Mouse (Mus musculus): ENCODE measurements around the gene Arhgap24. TPM values are rescaled to one million over a fixed set of nuclear protein-coding genes. Genes with fewer than 3 reads are reported as not detected.

The Arhgap24 gene
- polyA plus RNA-seq, 1 experiment from 2014 or later: 51.1 TPM

- Histone ChIP-seq H3K4me2 (replicated peaks; ENCODE audit: low read depth, low read length) (no peak overlapping the region), H3K4me1 (ENCODE audit: control insufficient read depth, insufficient read depth, low read length) (0 out of 2 replicates have a peak, but pooled peaks cover 3% of the 10 kb centered on the region), H3K36me3 (ENCODE audit: control insufficient read depth, insufficient read depth, low read length) (no peaks in the 10 kb centered on the region), H3K9me3 (ENCODE audit: control insufficient read depth, low read length) (no peaks in the 10 kb centered on the region), H3K4me3 (ENCODE audit: low read length) (no peak overlapping the region), H3K27me3 (ENCODE audit: control insufficient read depth, insufficient read depth, low read length) (no peaks in the 10 kb centered on the region), H3K27ac (ENCODE audit: low read depth, low read length) (no peak overlapping the region), H3K9ac (ENCODE audit: low read depth, low read length) (no peak overlapping the region)
- WGBS: 85% methylated on average over 3 of the region's 3 CpGs
- no peak for ATAC-seq (ENCODE audit: low FRiP score, low TSS enrichment)
These were observed 142.7 kb downstream of the Arhgap24 start for GRCm38 (mm10) chr5:102623807-102624435.

- ATAC-seq (ENCODE audit: low FRiP score, low TSS enrichment): no peak
- Histone ChIP-seq H3K9ac (ENCODE audit: low read depth, low read length) (no peak overlapping the region), H3K9me3 (ENCODE audit: control insufficient read depth, low read length) (no peaks in the 10 kb centered on the region), H3K4me3 (ENCODE audit: low read length) (no peak overlapping the region), H3K4me1 (ENCODE audit: control insufficient read depth, insufficient read depth, low read length) (0 out of 2 replicates have a peak, but pooled peaks cover 3% of the 10 kb centered on the region), H3K27ac (ENCODE audit: low read depth, low read length) (no peak overlapping the region), H3K4me2 (replicated peaks; ENCODE audit: low read depth, low read length) (no peak overlapping the region), H3K36me3 (ENCODE audit: control insufficient read depth, insufficient read depth, low read length) (no peaks in the 10 kb centered on the region), H3K27me3 (ENCODE audit: control insufficient read depth, insufficient read depth, low read length) (no peaks in the 10 kb centered on the region)
- WGBS: 46% methylated on average over 2 of the region's 2 CpGs
These were observed 145.5 kb downstream of the Arhgap24 start for GRCm38 (mm10) chr5:102626671-102627070.

- no peak overlapping the region for H3K9ac ChIP-seq (ENCODE audit: low read depth, low read length)
- no peaks in the 10 kb centered on the region for H3K9me3 ChIP-seq (ENCODE audit: control insufficient read depth, low read length)
- no peak for ATAC-seq (ENCODE audit: low FRiP score, low TSS enrichment)
- H3K4me2 ChIP-seq (replicated peaks; ENCODE audit: low read depth, low read length): no peak overlapping the region
- no peak overlapping the region for H3K27ac ChIP-seq (ENCODE audit: low read depth, low read length)
- H3K36me3 ChIP-seq (ENCODE audit: control insufficient read depth, insufficient read depth, low read length): no peaks in the 10 kb centered on the region
- H3K4me3 ChIP-seq (ENCODE audit: low read length): no peak overlapping the region
- WGBS: 75% methylated on average over 11 of the region's 11 CpGs
- 0 out of 2 replicates have a peak, but pooled peaks cover 3% of the 10 kb centered on the region for H3K4me1 ChIP-seq (ENCODE audit: control insufficient read depth, insufficient read depth, low read length)
- H3K27me3 ChIP-seq (ENCODE audit: control insufficient read depth, insufficient read depth, low read length): no peaks in the 10 kb centered on the region
These were observed 148.2 kb downstream of the Arhgap24 start for GRCm38 (mm10) chr5:102629362-102629771.

GRCm38 (mm10) chr5:102635591-102635990 is 154.4 kb downstream of the Arhgap24 start:
- no peak overlapping the region for H3K27ac ChIP-seq (ENCODE audit: low read depth, low read length)
- H3K9me3 ChIP-seq (ENCODE audit: control insufficient read depth, low read length): no peaks in the 10 kb centered on the region
- no peaks in the 10 kb centered on the region for H3K4me1 ChIP-seq (ENCODE audit: control insufficient read depth, insufficient read depth, low read length)
- H3K27me3 ChIP-seq (ENCODE audit: control insufficient read depth, insufficient read depth, low read length): no peaks in the 10 kb centered on the region
- no peak overlapping the region for H3K4me3 ChIP-seq (ENCODE audit: low read length)
- no peak overlapping the region for H3K4me2 ChIP-seq (replicated peaks; ENCODE audit: low read depth, low read length)
- ATAC-seq (ENCODE audit: low FRiP score, low TSS enrichment): no peak
- H3K36me3 ChIP-seq (ENCODE audit: control insufficient read depth, insufficient read depth, low read length): no peaks in the 10 kb centered on the region
- H3K9ac ChIP-seq (ENCODE audit: low read depth, low read length): no peak overlapping the region
- WGBS: 87% methylated on average over 4 of the region's 4 CpGs

GRCm38 (mm10) chr5:102639782-102640559 is 158.8 kb downstream of the Arhgap24 start:
- H3K9me3 ChIP-seq (ENCODE audit: control insufficient read depth, low read length): no peaks in the 10 kb centered on the region
- H3K4me1 ChIP-seq (ENCODE audit: control insufficient read depth, insufficient read depth, low read length): no peaks in the 10 kb centered on the region
- no peak overlapping the region for H3K27ac ChIP-seq (ENCODE audit: low read depth, low read length)
- no peak overlapping the region for H3K9ac ChIP-seq (ENCODE audit: low read depth, low read length)
- WGBS: 59% methylated on average over 7 of the region's 7 CpGs
- no peaks in the 10 kb centered on the region for H3K36me3 ChIP-seq (ENCODE audit: control insufficient read depth, insufficient read depth, low read length)
- H3K4me2 ChIP-seq (replicated peaks; ENCODE audit: low read depth, low read length): no peak overlapping the region
- no peak overlapping the region for H3K4me3 ChIP-seq (ENCODE audit: low read length)
- H3K27me3 ChIP-seq (ENCODE audit: control insufficient read depth, insufficient read depth, low read length): no peaks in the 10 kb centered on the region
- no peak for ATAC-seq (ENCODE audit: low FRiP score, low TSS enrichment)

- no peak overlapping the region for H3K4me3 ChIP-seq (ENCODE audit: low read length)
- no peaks in the 10 kb centered on the region for H3K27me3 ChIP-seq (ENCODE audit: control insufficient read depth, insufficient read depth, low read length)
- H3K9me3 ChIP-seq (ENCODE audit: control insufficient read depth, low read length): no peaks in the 10 kb centered on the region
- no peak overlapping the region for H3K4me2 ChIP-seq (replicated peaks; ENCODE audit: low read depth, low read length)
- no peaks in the 10 kb centered on the region for H3K4me1 ChIP-seq (ENCODE audit: control insufficient read depth, insufficient read depth, low read length)
- H3K27ac ChIP-seq (ENCODE audit: low read depth, low read length): no peak overlapping the region
- no peak overlapping the region for H3K9ac ChIP-seq (ENCODE audit: low read depth, low read length)
- ATAC-seq (ENCODE audit: low FRiP score, low TSS enrichment): no peak
- no peaks in the 10 kb centered on the region for H3K36me3 ChIP-seq (ENCODE audit: control insufficient read depth, insufficient read depth, low read length)
- 79% methylated on average over 7 of the region's 7 CpGs for WGBS
These were observed 162.2 kb downstream of the Arhgap24 start for GRCm38 (mm10) chr5:102643364-102643763.

GRCm38 (mm10) chr5:102643820-102644219 is 162.6 kb downstream of the Arhgap24 start:
- no peaks in the 10 kb centered on the region for H3K9me3 ChIP-seq (ENCODE audit: control insufficient read depth, low read length)
- no peak overlapping the region for H3K4me3 ChIP-seq (ENCODE audit: low read length)
- H3K36me3 ChIP-seq (ENCODE audit: control insufficient read depth, insufficient read depth, low read length): no peaks in the 10 kb centered on the region
- H3K4me1 ChIP-seq (ENCODE audit: control insufficient read depth, insufficient read depth, low read length): no peaks in the 10 kb centered on the region
- no peaks in the 10 kb centered on the region for H3K27me3 ChIP-seq (ENCODE audit: control insufficient read depth, insufficient read depth, low read length)
- ATAC-seq (ENCODE audit: low FRiP score, low TSS enrichment): no peak
- H3K27ac ChIP-seq (ENCODE audit: low read depth, low read length): no peak overlapping the region
- 69% methylated on average over 4 of the region's 4 CpGs for WGBS
- no peak overlapping the region for H3K9ac ChIP-seq (ENCODE audit: low read depth, low read length)
- H3K4me2 ChIP-seq (replicated peaks; ENCODE audit: low read depth, low read length): no peak overlapping the region

GRCm38 (mm10) chr5:102659061-102659460 is 177.9 kb downstream of the Arhgap24 start:
- Histone ChIP-seq H3K9me3 (ENCODE audit: control insufficient read depth, low read length) (no peaks in the 10 kb centered on the region), H3K4me3 (ENCODE audit: low read length) (no peak overlapping the region), H3K4me2 (replicated peaks; ENCODE audit: low read depth, low read length) (no peak overlapping the region), H3K9ac (ENCODE audit: low read depth, low read length) (no peak overlapping the region), H3K27me3 (ENCODE audit: control insufficient read depth, insufficient read depth, low read length) (no peaks in the 10 kb centered on the region), H3K27ac (ENCODE audit: low read depth, low read length) (no peak overlapping the region), H3K4me1 (ENCODE audit: control insufficient read depth, insufficient read depth, low read length) (peaks cover 5% of the 10 kb centered on the region; the same call in 1 of the 2 replicates), H3K36me3 (ENCODE audit: control insufficient read depth, insufficient read depth, low read length) (no peaks in the 10 kb centered on the region)
- ATAC-seq (ENCODE audit: low FRiP score, low TSS enrichment): no peak

GRCm38 (mm10) chr5:102664988-102665726 is 184.0 kb downstream of the Arhgap24 start:
- 25% methylated on average over 13 of the region's 13 CpGs for WGBS
- H3K36me3 ChIP-seq (ENCODE audit: control insufficient read depth, insufficient read depth, low read length): no peaks in the 10 kb centered on the region
- no peak overlapping the region for H3K9ac ChIP-seq (ENCODE audit: low read depth, low read length)
- H3K4me1 ChIP-seq (ENCODE audit: control insufficient read depth, insufficient read depth, low read length): no peaks in the 10 kb centered on the region
- no peak overlapping the region for H3K4me2 ChIP-seq (replicated peaks; ENCODE audit: low read depth, low read length)
- H3K4me3 ChIP-seq (ENCODE audit: low read length): no peak overlapping the region
- no peak for ATAC-seq (ENCODE audit: low FRiP score, low TSS enrichment)
- no peaks in the 10 kb centered on the region for H3K27me3 ChIP-seq (ENCODE audit: control insufficient read depth, insufficient read depth, low read length)
- H3K27ac ChIP-seq (ENCODE audit: low read depth, low read length): no peak overlapping the region
- H3K9me3 ChIP-seq (ENCODE audit: control insufficient read depth, low read length): no peaks in the 10 kb centered on the region
